Mouse (Mus musculus): ENCODE data around the gene Opn3. TPM values are rescaled to one million over a fixed set of nuclear protein-coding genes. Genes with fewer than 3 reads are reported as not detected.

Opn3 gene
- total RNA-seq, 2 experiments from 2014 or later, result 5.9 to 8.2 TPM

DNA sequence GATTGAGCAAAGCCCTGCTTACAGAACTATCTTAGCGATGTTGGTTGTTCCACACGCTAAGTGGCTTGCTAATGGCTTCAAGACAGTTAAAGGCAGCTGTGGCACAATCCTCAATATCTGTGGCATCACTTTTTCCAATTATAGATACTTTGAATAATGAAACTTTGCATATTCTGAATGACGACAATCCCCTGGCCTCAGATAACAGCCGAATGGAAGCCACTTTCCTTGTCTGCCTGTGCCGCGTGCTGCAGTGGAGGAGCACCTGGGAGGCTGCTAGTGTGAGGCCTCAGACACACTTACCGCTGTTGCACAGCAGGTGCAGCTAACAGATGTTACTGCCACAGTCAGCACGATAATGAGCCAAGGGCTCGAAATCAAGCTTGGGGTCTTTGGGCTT, 77.6 kb downstream of the Opn3 start:
- intact Hi-C loops (cut with DNase I), result no loop called here
- DNase-seq (ENCODE audit: low spot score in 2 of 2), result no peak

Other genes starting within 250 kb of the Opn3 start
- gene Rgs7, start 200.3 kb downstream of the Opn3 start, total RNA-seq (2021), result 100 to 1,000 TPM; 108 to 120 TPM
- under 1 TPM in 1 of 2 experiments, not detected in 1; 0.39 TPM for gene Kmo, start 72.4 kb downstream of the Opn3 start, total RNA-seq (2021)
- 10 to 100 TPM; 73.1 to 79.9 TPM for gene Fh1, start 67.1 kb downstream of the Opn3 start, total RNA-seq (2021)
- 10 to 100 TPM in 1 of 2 experiments, 1 to 10 TPM in 1; 10.0 to 10.4 TPM for gene Chml, start 125 bp upstream of the Opn3 start, total RNA-seq (2021)
- gene Wdr64, start 5.8 kb upstream of the Opn3 start, total RNA-seq (2021), result not detected
- 1 to 10 TPM in 1 of 2 experiments, under 1 TPM in 1; 0.16 to 1.8 TPM for gene Exo1, start 187.8 kb upstream of the Opn3 start, total RNA-seq (2021)
- gene Gm38100, start 227.6 kb upstream of the Opn3 start, total RNA-seq (2021), result not detected

Data from left cerebral cortex, postnatal 36 days (tissue).